Mouse (Mus musculus) bone marrow macrophage, adult 2 months (primary cell): ENCODE measurements around the gene Pde1c.

ENCODE experiments used
- CTCF ChIP-seq: IDR thresholded peaks from 2 replicates; pipeline ENCODE4 v1.5.1; 2012; ENCODE audit warnings: low read depth, mild to moderate bottlenecking, low read length, moderate library complexity
- POLR2A ChIP-seq: IDR thresholded peaks from 2 replicates; pipeline ENCODE4 v1.6.1; 2012; ENCODE audit warnings: mild to moderate bottlenecking, low read depth, low read length, borderline replicate concordance

DNA sequence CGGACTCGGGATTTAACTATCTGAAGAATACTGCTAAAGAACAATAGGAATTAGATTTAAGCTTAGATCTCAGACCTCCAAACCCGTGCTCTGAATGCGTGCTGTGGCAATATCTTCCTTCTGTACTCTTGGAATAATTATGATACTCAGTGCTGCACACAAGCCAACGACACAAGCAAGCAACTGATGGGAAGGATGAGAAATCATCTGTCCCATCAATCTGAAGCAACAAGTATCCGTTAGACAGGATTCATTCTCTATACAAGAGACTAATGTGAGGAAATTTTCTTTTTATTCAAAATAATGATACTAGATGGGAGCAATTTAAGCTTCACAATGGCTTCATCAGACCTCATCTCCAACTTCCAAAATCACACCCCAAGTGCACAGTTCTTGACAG, 237.5 kb downstream of the Pde1c start:
- TF ChIP-seq POLR2A (no peak), CTCF (no peak)
